Mouse (Mus musculus): Measurements from ENCODE around the gene Plppr1.

Plppr1 gene

GRCm38 (mm10) chr4:49109989-49110388 is 50.9 kb downstream of the Plppr1 start:
- DNase-seq (ENCODE audit: low read depth, low spot score) = no peak

GRCm38 (mm10) chr4:49118842-49119241 is 59.8 kb downstream of the Plppr1 start:
- DNase-seq (ENCODE audit: low read depth, low spot score) = no peak

GRCm38 (mm10) chr4:49144798-49145197 is 85.7 kb downstream of the Plppr1 start:
- no peak for DNase-seq (ENCODE audit: low read depth, low spot score)

- no peak for DNase-seq (ENCODE audit: low read depth, low spot score)
These were observed 89.7 kb downstream of the Plppr1 start for GRCm38 (mm10) chr4:49148775-49149174.

- no peak for DNase-seq (ENCODE audit: low read depth, low spot score)
These were observed 90.2 kb downstream of the Plppr1 start for GRCm38 (mm10) chr4:49149251-49149650.

GRCm38 (mm10) chr4:49153849-49154248 is 94.8 kb downstream of the Plppr1 start:
- peak; percentile 47 for DNase-seq (ENCODE audit: low read depth, low spot score)

- DNase-seq (ENCODE audit: low read depth, low spot score) = no peak
These were observed 97.7 kb downstream of the Plppr1 start for GRCm38 (mm10) chr4:49156781-49157180.

- no peak for DNase-seq (ENCODE audit: low read depth, low spot score)
These were observed 104.2 kb downstream of the Plppr1 start for GRCm38 (mm10) chr4:49163285-49163684.

GRCm38 (mm10) chr4:49166391-49166790 is 107.3 kb downstream of the Plppr1 start:
- no peak for DNase-seq (ENCODE audit: low read depth, low spot score)

GRCm38 (mm10) chr4:49167030-49167429 is 108.0 kb downstream of the Plppr1 start:
- no peak for DNase-seq (ENCODE audit: low read depth, low spot score)

- no peak for DNase-seq (ENCODE audit: low read depth, low spot score)
These were observed 110.4 kb downstream of the Plppr1 start for GRCm38 (mm10) chr4:49169498-49169897.

- no peak for DNase-seq (ENCODE audit: low read depth, low spot score)
These were observed 119.0 kb downstream of the Plppr1 start for GRCm38 (mm10) chr4:49178101-49178500.

- no peak for DNase-seq (ENCODE audit: low read depth, low spot score)
These were observed 119.8 kb downstream of the Plppr1 start for GRCm38 (mm10) chr4:49178891-49179290.

- DNase-seq (ENCODE audit: low read depth, low spot score) = no peak
These were observed 120.6 kb downstream of the Plppr1 start for GRCm38 (mm10) chr4:49179471-49180181.

GRCm38 (mm10) chr4:49189991-49190526 is 131.0 kb downstream of the Plppr1 start:
- DNase-seq (ENCODE audit: low read depth, low spot score) = no peak

- no peak for DNase-seq (ENCODE audit: low read depth, low spot score)
These were observed 138.2 kb downstream of the Plppr1 start for GRCm38 (mm10) chr4:49197125-49197747.

GRCm38 (mm10) chr4:49210457-49210856 is 151.4 kb downstream of the Plppr1 start:
- DNase-seq (ENCODE audit: low read depth, low spot score) = no peak

- peak; percentile 6 for DNase-seq (ENCODE audit: low read depth, low spot score)
These were observed 152.5 kb downstream of the Plppr1 start for GRCm38 (mm10) chr4:49211582-49211981.

GRCm38 (mm10) chr4:49212616-49213544 is 153.8 kb downstream of the Plppr1 start:
- no peak for DNase-seq (ENCODE audit: low read depth, low spot score)

- DNase-seq (ENCODE audit: low read depth, low spot score) = no peak
These were observed 155.3 kb downstream of the Plppr1 start for GRCm38 (mm10) chr4:49214341-49214740.

GRCm38 (mm10) chr4:49223501-49223900 is 164.4 kb downstream of the Plppr1 start:
- DNase-seq (ENCODE audit: low read depth, low spot score) = no peak

GRCm38 (mm10) chr4:49225021-49225420 is 165.9 kb downstream of the Plppr1 start:
- DNase-seq (ENCODE audit: low read depth, low spot score) = no peak

Measured in R1 (cell line).